Mouse (Mus musculus): ENCODE results near the gene 4930486L24Rik.

DNA sequence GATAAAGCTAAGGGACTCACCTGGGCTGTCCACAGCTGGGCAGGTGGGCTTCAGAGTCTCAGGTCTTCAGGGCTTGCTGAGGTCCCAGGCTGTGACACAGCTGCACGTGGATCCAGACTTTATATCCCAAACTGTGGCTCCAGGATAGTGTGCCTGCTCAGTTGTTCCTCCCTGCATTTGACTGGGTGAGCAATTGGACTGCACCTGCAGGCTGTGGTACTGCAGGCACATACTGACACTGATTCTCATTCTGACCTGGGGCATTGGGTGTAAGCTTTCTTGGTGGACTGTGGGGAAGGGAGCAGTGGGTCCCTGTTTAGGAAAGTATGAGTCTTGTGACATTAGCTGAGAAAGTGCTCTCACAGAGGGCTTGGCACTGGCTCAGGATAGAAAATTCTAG is 61.5 kb downstream of the 4930486L24Rik start, which contains the start of gene Ctsll3:
- TF ChIP-seq CTCF (IDR thresholded peaks at IDR 0.05; ENCODE audit: extremely low read depth, insufficient read length, insufficient replicate concordance, low read depth, low read length) (no peak), POLR2A (IDR thresholded peaks at IDR 0.05; ENCODE audit: low read depth, low read length) (no peak)
